Comparison of ENCODE assay signal across 8 mouse cellular contexts in genomic region chr11:57934391-57934850, GRCm38 (mm10).
A peak's percentile ranks its signal among the peaks of the same experiment; 100 is the strongest.
DNase-seq lines count a peak whose midpoint lies in the region; ATAC-seq lines count a peak whose summit lies in the region.

No protein-coding gene starts in this region.

- no peaks in the 10 kb centered on the region for H3K36me3 ChIP-seq in intestine, embryonic 14.5 days (ENCODE audit: control insufficient read depth, insufficient read depth, low read length)

- H3K4me3 ChIP-seq in intestine, embryonic 14.5 days (ENCODE audit: low read depth, low read length), result peak overlapping the region; percentile 11; the same call in 1 of the 2 replicates

- no peaks in the 10 kb centered on the region for H3K27me3 ChIP-seq in intestine, embryonic 14.5 days (replicated peaks; ENCODE audit: control insufficient read depth, insufficient read depth, low read length)

- peak overlapping the region; percentile 32; the same call in 1 of the 2 replicates for H3K9ac ChIP-seq in intestine, embryonic 14.5 days (ENCODE audit: low read length)

- peaks cover 18% of the 10 kb centered on the region; the same call in 1 of the 2 replicates for H3K4me1 ChIP-seq in intestine, embryonic 14.5 days (replicated peaks; ENCODE audit: control insufficient read depth, insufficient read depth, low read length)

- no peak overlapping the region for H3K27ac ChIP-seq in intestine, embryonic 14.5 days (ENCODE audit: low read depth)

- peak; percentile 92 for DNase-seq in embryo, embryonic 10.5 days (ENCODE audit: low spot score)
- DNase-seq in gastrocnemius, postnatal 25 days, result peak; percentile 61
- DNase-seq in intestine, embryonic 14.5 days (ENCODE audit: low spot score), result peak; percentile 100
- DNase-seq in left cerebral cortex, postnatal 14 days (ENCODE audit: low spot score in 2 of 2), result peak; percentile 79 to 91
- DNase-seq in mesoderm, embryonic 11.5 days (ENCODE audit: low read depth, low spot score), result peak; percentile 84
- peak; percentile 81 for DNase-seq in right cerebral cortex, postnatal 25 days
- DNase-seq in urinary bladder, postnatal 36 days (ENCODE audit: low spot score in 2 of 2), result peak; percentile 88 to 89

- peak overlapping the region; percentile 51 for H3K4me2 ChIP-seq in intestine, embryonic 14.5 days (ENCODE audit: low read length)

- WGBS in intestine, embryonic 14.5 days, result 12% methylated on average over 13 of the region's 13 CpGs

- intact Hi-C loops in left cerebral cortex, postnatal 14 days (cut with DNase I), result loop anchor here (1.0 to 5.0 kb wide), 4 partner anchors 66 to 457 kb away; no protein-coding TSS in a partner anchor

- H3K9me3 ChIP-seq in intestine, embryonic 14.5 days (ENCODE audit: control insufficient read depth, low read length), result no peaks in the 10 kb centered on the region

- ATAC-seq in activated CD4-positive, CD25-positive, alpha-beta regulatory T cell, adult 4 months, result peak; percentile 68
- peak; percentile 56 for ATAC-seq in intestine, embryonic 14.5 days (replicated peaks; ENCODE audit: low FRiP score, low TSS enrichment, low read depth)
